Mouse (Mus musculus) heart, postnatal 0 days (tissue): Measurements from ENCODE around the gene Spint3.

Experiments
- CTCF ChIP-seq: IDR thresholded peaks from 2 replicates; pipeline ENCODE4 v1.5.1; 2016; ENCODE audit warnings: antibody characterized with exemption, control low read depth, low read depth
- EP300 ChIP-seq: IDR thresholded peaks from 2 replicates; pipeline ENCODE4 v1.6.1; 2016; ENCODE audit warnings: antibody characterized with exemption, low read depth

- TF ChIP-seq CTCF (no peak), EP300 (no peak)
Observed at GRCm38 (mm10) chr2:164603482-164603881, 30.2 kb upstream of the Spint3 start.
